Mouse (Mus musculus) spleen, adult 2 months (tissue): ENCODE results near the gene Fut8. TPM values are rescaled to one million over a fixed set of nuclear protein-coding genes. Genes with fewer than 3 reads are reported as not detected.

Experiments used
- DNase-seq, 2 experiments: peaks; one replicate each; pipeline versions ENCODE4 v3.0.0 to v3.0.0-alpha.2; 2012 to 2021; ENCODE audit warnings: low spot score in 2 of 2, low read depth in 1 of 2
- H3K27ac ChIP-seq: fragments of 200-500 bp; 2 replicates; pipeline ENCODE4 v1.5.1; 2012; ENCODE audit warnings: low read length, inconsistent platforms; ENCODE audit not compliant: insufficient read depth
- H3K27me3 ChIP-seq: fragments of 200-500 bp; 2 replicates; pipeline ENCODE4 v1.6.1; 2012; ENCODE audit warnings: mild to moderate bottlenecking, moderate library complexity, low read length, inconsistent platforms; ENCODE audit not compliant: control insufficient read depth, insufficient read depth
- H3K36me3 ChIP-seq: fragments of 200-500 bp; 2 replicates; pipeline ENCODE4 v1.6.1; 2012; ENCODE audit warnings: mild to moderate bottlenecking, low read length, inconsistent platforms; ENCODE audit not compliant: control insufficient read depth, insufficient read depth
- H3K4me1 ChIP-seq: fragments of 200-500 bp; 2 replicates; pipeline ENCODE4 v1.6.1; 2011; ENCODE audit warnings: inconsistent platforms; ENCODE audit not compliant: control insufficient read depth, insufficient read depth, insufficient read length
- H3K4me3 ChIP-seq: fragments of 200-500 bp; 2 replicates; pipeline ENCODE4 v1.5.1; 2011; ENCODE audit warnings: mild to moderate bottlenecking, inconsistent platforms; ENCODE audit not compliant: insufficient read depth, insufficient read length; ENCODE audit errors: extremely low read depth
- CTCF ChIP-seq: fragments of 200-500 bp; IDR thresholded peaks from 2 replicates; pipeline ENCODE4 v1.5.1; 2011; ENCODE audit warnings: mild to moderate bottlenecking, inconsistent platforms; ENCODE audit not compliant: insufficient read depth, insufficient read length, insufficient replicate concordance; ENCODE audit errors: extremely low read depth
- POLR2A ChIP-seq: fragments of 200-500 bp; IDR thresholded peaks from 2 replicates; pipeline ENCODE4 v1.6.1; 2011; ENCODE audit warnings: low read depth, low read length, inconsistent platforms
- WGBS: fragments of 180-500 bp; shearing (Covaris S2); methylation state at CpG from one replicate; pipeline ENCODE4 v1.1.7; 2018; 5-methylcytosine and 5-hydroxymethylcytosine counted together
- polyA plus RNA-seq: library from polyadenylated mRNA; depleted of rRNA; stranded (reverse); fragments of >200 nt; gene quantifications from 2 replicates; pipeline ENCODE4 v1.2.3, GENCODE M21; 2012

Gene Fut8
- polyA plus RNA-seq, 1 experiment = 4.0 TPM

- H3K36me3 ChIP-seq = no peaks in the 10 kb centered on the region
- DNase-seq = no peak
- H3K27me3 ChIP-seq = no peaks in the 10 kb centered on the region
- H3K4me3 ChIP-seq = no peak overlapping the region
- TF ChIP-seq CTCF (no peak), POLR2A (no peak)
- H3K27ac ChIP-seq = no peak overlapping the region
- WGBS = 88% methylated on average over 3 of the region's 3 CpGs
- H3K4me1 ChIP-seq = no peaks in the 10 kb centered on the region
Observed at GRCm38 (mm10) chr12:77484761-77485160, 246.8 kb downstream of the Fut8 start.

GRCm38 (mm10) chr12:77491478-77491877 is 253.6 kb downstream of the Fut8 start:
- 94% methylated on average over 3 of the region's 3 CpGs for WGBS
- DNase-seq = no peak

GRCm38 (mm10) chr12:77495781-77496180 is 257.9 kb downstream of the Fut8 start:
- no peaks in the 10 kb centered on the region for H3K27me3 ChIP-seq

More at GRCm38 (mm10) chr12:77491478-77491877, 253.6 kb downstream of the Fut8 start:
- no peaks in the 10 kb centered on the region for H3K27me3 ChIP-seq
- H3K4me1 ChIP-seq = no peaks in the 10 kb centered on the region
- no peaks in the 10 kb centered on the region for H3K36me3 ChIP-seq
- H3K4me3 ChIP-seq = no peak overlapping the region
- no peak for TF ChIP-seq CTCF
- no peak for TF ChIP-seq POLR2A
- H3K27ac ChIP-seq = no peak overlapping the region

GRCm38 (mm10) chr12:77498153-77498552 is 260.2 kb downstream of the Fut8 start:
- Histone ChIP-seq H3K4me3 (no peak overlapping the region), H3K4me1 (no peaks in the 10 kb centered on the region), H3K27ac (no peak overlapping the region), H3K27me3 (no peaks in the 10 kb centered on the region), H3K36me3 (no peaks in the 10 kb centered on the region)
- WGBS = 79% methylated on average over 2 of the region's 2 CpGs
- DNase-seq = no peak
- TF ChIP-seq CTCF (no peak), POLR2A (no peak)

More at GRCm38 (mm10) chr12:77495781-77496180, 257.9 kb downstream of the Fut8 start:
- no peak for TF ChIP-seq CTCF
- TF ChIP-seq POLR2A = no peak
- Histone ChIP-seq H3K36me3 (no peaks in the 10 kb centered on the region), H3K4me1 (no peaks in the 10 kb centered on the region), H3K27ac (no peak overlapping the region), H3K4me3 (no peak overlapping the region)
- WGBS = 89% methylated on average over 1 of the region's 1 CpGs
- no peak for DNase-seq

GRCm38 (mm10) chr12:77500439-77501055 is 262.6 kb downstream of the Fut8 start:
- WGBS = 63% methylated on average over 5 of the region's 5 CpGs
- 0 out of 2 replicates have a peak, but pooled peaks cover 2% of the 10 kb centered on the region for H3K4me1 ChIP-seq
- H3K27ac ChIP-seq = no peak overlapping the region
- DNase-seq = no peak
- TF ChIP-seq POLR2A (no peak), CTCF (no peak)
- H3K4me3 ChIP-seq = no peak overlapping the region
- H3K36me3 ChIP-seq = no peaks in the 10 kb centered on the region
- H3K27me3 ChIP-seq = no peaks in the 10 kb centered on the region

GRCm38 (mm10) chr12:77501466-77502240 is 263.7 kb downstream of the Fut8 start:
- H3K27ac ChIP-seq = no peak overlapping the region

More at GRCm38 (mm10) chr12:77501466-77502240, 263.7 kb downstream of the Fut8 start:
- TF ChIP-seq POLR2A (no peak), CTCF (no peak)
- Histone ChIP-seq H3K4me3 (no peak overlapping the region), H3K4me1 (0 out of 2 replicates have a peak, but pooled peaks cover 2% of the 10 kb centered on the region), H3K27me3 (no peaks in the 10 kb centered on the region), H3K36me3 (no peaks in the 10 kb centered on the region)
- 68% methylated on average over 7 of the region's 7 CpGs for WGBS
- no peak for DNase-seq
